Mouse (Mus musculus): ENCODE results near the gene Nutf2. TPM values are rescaled to one million over a fixed set of nuclear protein-coding genes. Genes with fewer than 3 reads are reported as not detected.

Nutf2 gene
- total RNA-seq, 4 experiments from 2014 or later: 21.4 to 44.7 (median 25.5) TPM

Other genes with a start within 250 kb of the Nutf2 start
- 10 to 100 TPM; 32.9 to 39.2 (median 34.2) TPM for gene Ctcf, start 224.0 kb upstream of the Nutf2 start, total RNA-seq (2022)
- not detected for gene Agrp, start 223.2 kb upstream of the Nutf2 start, total RNA-seq (2022)
- gene Carmil2, start 174.3 kb upstream of the Nutf2 start, total RNA-seq (2022): not detected
- gene Acd, start 159.5 kb upstream of the Nutf2 start, total RNA-seq (2022): 1 to 10 TPM; 3.4 to 5.8 (median 4.4) TPM
- gene Pard6a, start 159.4 kb upstream of the Nutf2 start, total RNA-seq (2022): 1 to 10 TPM; 5.5 to 8.1 (median 6.7) TPM
- not detected for gene 4933405L10Rik, start 152.9 kb upstream of the Nutf2 start, total RNA-seq (2022)
- under 1 TPM; 0.48 to 0.54 (median 0.52) TPM for gene Enkd1, start 152.4 kb upstream of the Nutf2 start, total RNA-seq (2022)
- 1 to 10 TPM; 7.0 to 9.1 (median 8.3) TPM for gene Gfod2, start 101.9 kb upstream of the Nutf2 start, total RNA-seq (2022)
- 10 to 100 TPM; 19.3 to 25.2 (median 23.0) TPM for gene Ranbp10, start 33.2 kb upstream of the Nutf2 start, total RNA-seq (2022)
- gene Tsnaxip1, start 32.8 kb upstream of the Nutf2 start, total RNA-seq (2022): not detected
- 1 to 10 TPM in 1 of 4 experiments, under 1 TPM in 3; 0.31 to 1.4 (median 0.72) TPM for gene Cenpt, start 7.3 kb upstream of the Nutf2 start, total RNA-seq (2022)
- gene Thap11, start 5.4 kb upstream of the Nutf2 start, total RNA-seq (2022): 10 to 100 TPM; 20.4 to 24.1 (median 22.0) TPM
- 10 to 100 TPM; 18.8 to 21.9 (median 20.0) TPM for gene Edc4, start 20.3 kb downstream of the Nutf2 start, total RNA-seq (2022)
- gene Nrn1l, start 33.0 kb downstream of the Nutf2 start, total RNA-seq (2022): not detected
- gene Pskh1, start 39.9 kb downstream of the Nutf2 start, total RNA-seq (2022): 10 to 100 TPM; 10.9 to 14.7 (median 12.8) TPM
- gene Ctrl, start 73.3 kb downstream of the Nutf2 start, total RNA-seq (2022): not detected
- 10 to 100 TPM; 15.3 to 22.6 (median 19.7) TPM for gene Psmb10, start 77.9 kb downstream of the Nutf2 start, total RNA-seq (2022)
- under 1 TPM in 2 of 4 experiments, not detected in 2; 0.24 to 0.78 TPM for gene Lcat, start 82.8 kb downstream of the Nutf2 start, total RNA-seq (2022)
- gene Slc12a4, start 105.5 kb downstream of the Nutf2 start, total RNA-seq (2022): 10 to 100 TPM; 11.8 to 12.7 (median 12.0) TPM
- not detected for gene Dpep3, start 118.8 kb downstream of the Nutf2 start, total RNA-seq (2022)
- 10 to 100 TPM; 10.3 to 12.7 (median 10.8) TPM for gene Dus2, start 130.8 kb downstream of the Nutf2 start, total RNA-seq (2022)
- gene Dpep2nb, start 145.4 kb downstream of the Nutf2 start, total RNA-seq (2022): not detected
- gene Ddx28, start 151.3 kb downstream of the Nutf2 start, total RNA-seq (2022): 10 to 100 TPM; 11.2 to 13.1 (median 11.7) TPM
- 10 to 100 TPM; 23.6 to 30.5 (median 25.5) TPM for gene Nfatc3, start 198.3 kb downstream of the Nutf2 start, total RNA-seq (2022)